Mouse (Mus musculus): ENCODE results near the gene Rnf183.

DNA sequence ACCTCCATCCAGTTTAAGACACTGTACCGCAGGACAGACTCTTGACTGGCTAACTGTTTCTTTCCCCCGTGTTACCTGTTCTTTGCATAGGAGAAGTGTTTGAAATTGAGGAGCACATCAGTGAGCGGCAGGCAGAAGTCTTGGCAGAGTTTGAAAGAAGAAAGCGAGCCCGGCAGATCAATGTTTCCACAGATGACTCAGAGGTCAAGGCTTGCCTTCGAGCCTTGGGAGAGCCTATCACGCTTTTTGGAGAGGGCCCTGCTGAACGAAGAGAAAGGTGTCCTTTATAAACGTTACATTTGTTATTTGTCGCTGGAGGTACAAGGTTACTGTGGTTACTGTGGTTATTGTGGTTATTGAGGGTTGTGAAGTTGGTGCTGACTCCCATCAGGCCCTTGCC lies 23.4 kb downstream of the Rnf183 start:
- TF ChIP-seq POLR2A (IDR thresholded peaks at IDR 0.05; ENCODE audit: insufficient read depth, low read length) (no peak), CTCF (IDR thresholded peaks at IDR 0.05; ENCODE audit: low read depth, low read length) (no peak), EP300 (IDR thresholded peaks at IDR 0.05; ENCODE audit: insufficient read depth, low read depth, low read length) (no peak)

Data from ES-Bruce4 (cell line).